Mouse (Mus musculus): ENCODE measurements around the gene Sult1e1. TPM values are rescaled to one million over a fixed set of nuclear protein-coding genes. Genes with fewer than 3 reads are reported as not detected.

The Sult1e1 gene
- polyA plus RNA-seq, 1 experiment from 2014 or later, result not detected

- Histone ChIP-seq H3K27me3 (ENCODE audit: control insufficient read depth, insufficient read depth, low read length) (no peaks in the 10 kb centered on the region), H3K4me3 (ENCODE audit: low read depth, low read length) (no peak overlapping the region), H3K27ac (replicated peaks; ENCODE audit: low read depth, low read length) (no peak overlapping the region), H3K4me1 (ENCODE audit: control insufficient read depth, insufficient read depth, low read length) (no peaks in the 10 kb centered on the region), H3K4me2 (ENCODE audit: low read depth, severe bottlenecking) (no peak overlapping the region), H3K9ac (ENCODE audit: low read length) (no peak overlapping the region), H3K9me3 (ENCODE audit: control insufficient read depth, low read length) (no peaks in the 10 kb centered on the region), H3K36me3 (ENCODE audit: control insufficient read depth, insufficient read depth, low read length) (no peaks in the 10 kb centered on the region)
- no peak for ATAC-seq (ENCODE audit: insufficient number of reproducible peaks, low FRiP score, low TSS enrichment, low read depth)
- 86% methylated on average over 4 of the region's 4 CpGs for WGBS
- no peak for DNase-seq (ENCODE audit: low spot score)
These were observed 55.3 kb downstream of the Sult1e1 start for GRCm38 (mm10) chr5:87535994-87536644.

- 80% methylated on average over 2 of the region's 2 CpGs for WGBS
- Histone ChIP-seq H3K36me3 (ENCODE audit: control insufficient read depth, insufficient read depth, low read length) (no peaks in the 10 kb centered on the region), H3K9ac (ENCODE audit: low read length) (no peak overlapping the region), H3K4me1 (ENCODE audit: control insufficient read depth, insufficient read depth, low read length) (no peaks in the 10 kb centered on the region), H3K4me3 (ENCODE audit: low read depth, low read length) (no peak overlapping the region), H3K9me3 (ENCODE audit: control insufficient read depth, low read length) (no peaks in the 10 kb centered on the region), H3K4me2 (ENCODE audit: low read depth, severe bottlenecking) (no peak overlapping the region), H3K27ac (replicated peaks; ENCODE audit: low read depth, low read length) (no peak overlapping the region), H3K27me3 (ENCODE audit: control insufficient read depth, insufficient read depth, low read length) (no peaks in the 10 kb centered on the region)
- ATAC-seq (ENCODE audit: insufficient number of reproducible peaks, low FRiP score, low TSS enrichment, low read depth) (no peak), DNase-seq (ENCODE audit: low spot score) (no peak)
These were observed 59.1 kb downstream of the Sult1e1 start for GRCm38 (mm10) chr5:87532288-87532687.

Small RNA genes lying within 50 kb of the gene (microRNA-seq; reads per million reads assigned to microRNA genes)
- not detected for gene Mir3969

Other genes starting within 250 kb of the Sult1e1 start
- gene Ugt2b38, start 167.4 kb downstream of the Sult1e1 start, polyA plus RNA-seq (2014; fragmentation: Nextera tagmentation; extraction: Ambion mirVana), result not detected in 2 replicates
- gene Ugt2a2, start 109.3 kb downstream of the Sult1e1 start, polyA plus RNA-seq (2014; fragmentation: Nextera tagmentation; extraction: Ambion mirVana), result not detected in 2 replicates
- gene Gm43638, start 104.8 kb downstream of the Sult1e1 start, polyA plus RNA-seq (2014; fragmentation: Nextera tagmentation; extraction: Ambion mirVana), result not detected in 2 replicates
- not detected in 2 replicates for gene Ugt2a1, start 100.7 kb downstream of the Sult1e1 start, polyA plus RNA-seq (2014; fragmentation: Nextera tagmentation; extraction: Ambion mirVana)
- gene Sult1b1, start 53.4 kb downstream of the Sult1e1 start, polyA plus RNA-seq (2014; fragmentation: Nextera tagmentation; extraction: Ambion mirVana), result not detected in 2 replicates
- not detected in 2 replicates for gene Sult1d1, start 22.6 kb downstream of the Sult1e1 start, polyA plus RNA-seq (2014; fragmentation: Nextera tagmentation; extraction: Ambion mirVana)
- not detected in 2 replicates for gene Csn1s1, start 74.6 kb upstream of the Sult1e1 start, polyA plus RNA-seq (2014; fragmentation: Nextera tagmentation; extraction: Ambion mirVana)
- gene Csn2, start 108.0 kb upstream of the Sult1e1 start, polyA plus RNA-seq (2014; fragmentation: Nextera tagmentation; extraction: Ambion mirVana), result not detected in 2 replicates
- not detected in 2 replicates for gene Csn1s2a, start 183.0 kb upstream of the Sult1e1 start, polyA plus RNA-seq (2014; fragmentation: Nextera tagmentation; extraction: Ambion mirVana)
- not detected in 2 replicates for gene Csn1s2b, start 216.5 kb upstream of the Sult1e1 start, polyA plus RNA-seq (2014; fragmentation: Nextera tagmentation; extraction: Ambion mirVana)
- gene Prr27, start 234.1 kb upstream of the Sult1e1 start, polyA plus RNA-seq (2014; fragmentation: Nextera tagmentation; extraction: Ambion mirVana), result not detected in 2 replicates